Mouse (Mus musculus) hindbrain, embryonic 12.5 days (tissue): Measurements from ENCODE around the gene Hmga1b. TPM values are rescaled to one million over a fixed set of nuclear protein-coding genes. Genes with fewer than 3 reads are reported as not detected.

Experiments
- ATAC-seq: fragments of 200-750 bp; cut with Nextera tagmentation; 2 replicates; pipeline ENCODE4 v1.8.0; 2017; ENCODE audit warnings: moderate TSS enrichment; ENCODE audit not compliant: low FRiP score
- H3K27ac ChIP-seq: fragments of 300-500 bp; sonication (generic); 2 replicates; pipeline ENCODE4 v1.5.1; 2016; ENCODE audit warnings: mild to moderate bottlenecking
- H3K27me3 ChIP-seq: fragments of 300-500 bp; sonication (generic); 2 replicates; pipeline ENCODE4 v1.6.1; 2016; ENCODE audit warnings: mild to moderate bottlenecking
- H3K36me3 ChIP-seq: fragments of 300-500 bp; sonication (generic); 2 replicates; pipeline ENCODE4 v1.6.1; 2016; ENCODE audit warnings: mild to moderate bottlenecking
- H3K4me1 ChIP-seq: fragments of 300-500 bp; sonication (generic); 2 replicates; pipeline ENCODE4 v1.6.1; 2016
- H3K4me2 ChIP-seq: fragments of 300-500 bp; sonication (generic); replicated peaks from 2 replicates; pipeline ENCODE4 v1.6.1; 2016; ENCODE audit warnings: mild to moderate bottlenecking
- H3K4me3 ChIP-seq: fragments of 300-500 bp; sonication (generic); 2 replicates; pipeline ENCODE4 v1.5.1; 2016; ENCODE audit warnings: mild to moderate bottlenecking
- H3K9ac ChIP-seq: fragments of 300-500 bp; sonication (generic); 2 replicates; pipeline ENCODE4 v1.6.1; 2016; ENCODE audit warnings: mild to moderate bottlenecking, moderate library complexity
- H3K9me3 ChIP-seq: fragments of 300-500 bp; sonication (generic); replicated peaks from 2 replicates; pipeline ENCODE4 v1.6.1; 2016; ENCODE audit warnings: mild to moderate bottlenecking
- WGBS: fragments of 180-500 bp; shearing (Covaris S2); methylation state at CpG from one replicate; pipeline ENCODE4 v1.1.7; 2016; 5-methylcytosine and 5-hydroxymethylcytosine counted together
- polyA plus RNA-seq: library from polyadenylated mRNA; unstranded; fragments of >200 nt; fragmentation: Nextera tagmentation; extraction: Ambion mirVana; gene quantifications from 2 replicates; pipeline ENCODE4 v1.2.1, GENCODE M21; 2016

Hmga1b gene
- polyA plus RNA-seq, 1 experiment from 2014 or later: 4.0 TPM

DNA sequence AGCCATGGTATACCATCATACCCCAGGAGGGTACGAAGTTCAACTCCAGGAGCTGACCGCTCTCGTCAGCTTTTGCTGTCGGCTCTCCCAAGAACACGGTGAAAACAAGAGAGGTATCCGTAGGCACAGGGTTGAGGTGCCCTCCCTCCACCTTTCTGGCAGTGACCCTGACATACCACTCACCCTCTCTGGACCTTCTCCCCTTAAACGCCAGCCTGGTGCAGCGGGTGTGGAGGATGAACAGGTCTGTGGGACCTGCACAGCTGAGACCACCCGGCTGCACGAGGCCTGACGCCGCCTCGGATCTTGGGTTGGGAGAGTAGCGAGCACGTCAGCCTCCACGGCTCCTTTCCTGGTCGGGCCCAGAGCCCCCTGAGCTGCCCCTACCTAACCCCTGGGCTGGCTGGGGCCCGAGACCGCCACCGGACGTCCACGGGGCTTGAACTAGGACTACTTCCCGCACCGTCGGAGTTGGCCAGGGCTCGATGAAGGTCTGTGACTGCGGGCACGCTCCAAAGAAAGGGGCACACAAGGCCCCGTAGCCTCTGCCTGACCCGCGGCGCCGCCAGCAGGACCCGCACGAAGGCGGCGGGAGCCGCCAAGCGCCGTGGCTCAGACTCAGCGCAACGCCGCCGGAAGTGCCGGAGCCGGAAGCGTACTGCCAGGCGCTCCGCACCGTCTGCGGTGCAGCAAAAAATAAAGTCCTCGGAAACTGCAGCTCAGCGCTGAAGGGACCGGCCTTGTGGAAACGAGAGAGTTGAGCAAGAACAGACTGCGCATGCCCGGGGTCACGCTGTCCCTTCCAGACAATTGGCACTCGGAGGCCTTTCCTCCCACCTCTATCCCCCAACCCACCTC is 33.4 kb downstream of the Hmga1b start, which contains the start of gene Dus1l:
Dus1l (minus strand) TSS at position 648 of the 858 bp plus-strand sequence.
- H3K9ac ChIP-seq: peak within 1 kb of the TSS; percentile 90

DNA sequence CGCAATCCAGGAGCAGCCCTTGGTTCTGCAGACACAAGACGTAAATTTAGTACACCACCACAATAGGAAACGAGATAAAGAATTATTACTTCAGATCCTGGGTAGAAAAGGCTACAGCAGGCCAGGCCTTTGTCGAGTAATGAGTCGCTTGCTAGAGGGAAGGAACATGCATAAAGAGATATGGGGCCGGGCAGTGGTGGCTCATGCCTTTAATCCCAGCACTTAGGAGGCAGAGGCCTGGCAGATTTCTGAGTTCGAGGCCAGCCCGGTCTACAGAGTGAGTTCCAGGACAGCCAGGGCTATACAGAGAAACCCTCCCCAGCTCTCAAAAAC is 34.0 kb downstream of the Hmga1b start:
- H3K27me3 ChIP-seq: no peaks in the 10 kb centered on the region
- peak; percentile 24 for ATAC-seq
- H3K9ac ChIP-seq: peak overlapping the region; percentile 90
- H3K36me3 ChIP-seq: peaks cover 30% of the 10 kb centered on the region
- WGBS: 27% methylated on average over 8 of the region's 8 CpGs
- H3K4me3 ChIP-seq: peak overlapping the region; percentile 72
- peak overlapping the region; percentile 82 for H3K27ac ChIP-seq
- H3K9me3 ChIP-seq: no peaks in the 10 kb centered on the region
- H3K4me2 ChIP-seq: peak overlapping the region; percentile 39
- H3K4me1 ChIP-seq: peaks cover 11% of the 10 kb centered on the region

More for the DNA sequence above, 33.4 kb downstream of the Hmga1b start, which contains the start of gene Dus1l:
- Histone ChIP-seq H3K4me2 (peak within 1 kb of the TSS; percentile 100), H3K4me3 (peak within 1 kb of the TSS; percentile 72), H3K4me1 (peaks cover 11% of the 10 kb centered on the region), H3K36me3 (peaks cover 36% of the 10 kb centered on the region), H3K9me3 (no peaks in the 10 kb centered on the region), H3K27me3 (no peaks in the 10 kb centered on the region), H3K27ac (peak within 1 kb of the TSS; percentile 82)
- WGBS: 2% methylated on average over 58 of the region's 59 CpGs
- peak; percentile 85 for ATAC-seq

DNA sequence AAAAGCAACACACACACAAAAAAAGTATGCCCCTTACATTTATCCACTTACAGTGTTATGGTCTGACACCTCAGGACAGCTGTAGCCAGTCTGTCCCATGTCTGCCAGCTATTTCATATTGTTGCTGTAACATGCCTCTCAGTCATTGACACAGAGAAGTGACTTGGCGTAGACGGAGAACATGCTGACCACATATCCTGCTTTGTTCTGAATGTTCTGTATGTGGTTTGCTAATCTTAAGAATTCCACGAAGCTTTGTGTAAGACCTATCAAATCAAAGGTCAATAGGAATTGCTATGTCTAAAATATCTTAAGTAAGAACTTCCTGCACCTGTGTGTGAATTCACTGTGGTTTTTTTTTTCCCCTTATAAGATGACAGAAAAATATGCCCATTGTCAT is 35.6 kb downstream of the Hmga1b start:
- Histone ChIP-seq H3K9me3 (no peaks in the 10 kb centered on the region), H3K27ac (no peak overlapping the region), H3K9ac (no peak overlapping the region), H3K4me1 (peaks cover 11% of the 10 kb centered on the region), H3K27me3 (no peaks in the 10 kb centered on the region), H3K4me2 (no peak overlapping the region), H3K36me3 (peaks cover 13% of the 10 kb centered on the region), H3K4me3 (no peak overlapping the region)
- no peak for ATAC-seq
- WGBS: 88% methylated on average over 3 of the region's 3 CpGs

DNA sequence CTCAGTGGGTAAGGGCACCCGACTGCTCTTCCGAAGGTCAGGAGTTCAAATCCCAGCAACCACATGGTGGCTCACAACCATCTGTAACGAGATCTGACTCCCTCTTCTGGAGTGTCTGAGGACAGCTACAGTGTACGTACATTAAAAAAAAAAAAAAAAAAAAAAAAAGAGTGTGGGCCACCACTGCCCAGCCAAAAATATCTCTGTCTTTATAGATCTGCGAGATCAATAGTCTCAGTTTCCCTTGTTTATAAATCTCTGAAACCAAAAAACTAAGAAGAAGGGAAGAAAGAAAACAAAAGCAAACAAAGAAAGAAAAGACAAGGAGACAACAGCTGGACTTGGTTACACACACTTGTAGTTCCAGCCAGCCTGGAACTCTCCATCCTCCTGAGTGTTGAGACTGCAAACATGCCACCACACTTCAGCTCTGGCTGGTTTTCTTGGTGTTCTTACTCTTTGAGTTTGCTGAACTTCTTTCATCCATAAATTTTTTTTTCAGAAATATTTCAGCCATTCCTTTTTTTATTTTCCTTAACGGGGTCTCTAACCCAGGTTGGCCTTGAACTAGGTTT is 36.8 kb downstream of the Hmga1b start:
- Histone ChIP-seq H3K27me3 (no peaks in the 10 kb centered on the region), H3K9me3 (no peaks in the 10 kb centered on the region), H3K4me2 (peak overlapping the region; percentile 18; the same call in 1 of the 2 replicates), H3K27ac (peak overlapping the region; percentile 14; the same call in 1 of the 2 replicates), H3K4me1 (peaks cover 11% of the 10 kb centered on the region), H3K4me3 (no peak overlapping the region), H3K36me3 (peaks cover 3% of the 10 kb centered on the region; the same call in 1 of the 2 replicates), H3K9ac (no peak overlapping the region)
- ATAC-seq: no peak
- 76% methylated on average over 6 of the region's 6 CpGs for WGBS

DNA sequence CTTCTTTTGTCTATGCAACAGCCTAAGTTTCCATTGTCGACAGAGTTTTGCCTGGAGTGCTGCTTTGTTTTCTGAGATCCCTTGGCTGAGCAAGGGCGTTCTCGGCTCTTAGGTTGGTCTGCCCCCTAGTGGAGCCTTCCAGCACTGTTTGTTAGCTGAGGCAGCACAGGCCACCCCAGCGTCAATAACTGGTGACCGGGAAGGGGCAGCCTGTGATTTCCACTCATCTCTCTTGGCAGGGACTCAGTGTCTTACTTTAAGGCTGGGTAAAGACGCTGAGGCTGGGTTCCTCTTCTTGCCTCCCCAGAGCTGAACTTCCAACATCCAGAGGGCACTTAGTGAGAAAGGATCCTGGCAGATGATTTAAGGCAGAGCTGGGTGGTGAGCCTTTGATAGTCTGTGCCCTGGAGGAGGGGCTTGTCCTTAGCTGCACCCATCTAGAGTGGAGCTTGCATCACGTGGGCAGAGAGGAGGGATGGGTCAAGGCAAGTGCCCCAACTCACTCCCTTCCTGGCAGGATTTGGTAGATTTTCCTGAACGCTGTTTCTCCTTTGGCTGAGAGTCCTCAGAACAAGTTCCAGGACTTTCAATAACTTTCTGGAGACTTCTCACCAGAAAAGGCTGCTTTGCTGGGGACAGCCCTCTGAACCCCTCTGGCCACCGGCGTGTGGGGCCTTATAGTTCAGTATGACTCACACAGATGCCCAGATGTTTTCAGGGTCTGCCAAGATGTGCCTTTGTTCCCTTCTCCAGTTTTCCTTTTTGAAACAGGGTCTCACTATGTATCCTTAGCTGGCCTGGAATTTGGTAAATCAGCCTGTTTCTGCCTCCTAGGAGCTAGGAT is 37.7 kb downstream of the Hmga1b start:
- Histone ChIP-seq H3K27ac (peak overlapping the region; percentile 14; the same call in 1 of the 2 replicates), H3K4me2 (peak overlapping the region; percentile 18; the same call in 1 of the 2 replicates), H3K36me3 (peaks cover 2% of the 10 kb centered on the region; the same call in 1 of the 2 replicates), H3K4me1 (peaks cover 6% of the 10 kb centered on the region), H3K4me3 (no peak overlapping the region), H3K9ac (0 out of 2 replicates have a peak overlapping the region, but pooled peaks have one; percentile 9), H3K9me3 (no peaks in the 10 kb centered on the region), H3K27me3 (no peaks in the 10 kb centered on the region)
- WGBS: 14% methylated on average over 10 of the region's 10 CpGs
- peak; percentile 47; the same call in 1 of the 2 replicates for ATAC-seq

DNA sequence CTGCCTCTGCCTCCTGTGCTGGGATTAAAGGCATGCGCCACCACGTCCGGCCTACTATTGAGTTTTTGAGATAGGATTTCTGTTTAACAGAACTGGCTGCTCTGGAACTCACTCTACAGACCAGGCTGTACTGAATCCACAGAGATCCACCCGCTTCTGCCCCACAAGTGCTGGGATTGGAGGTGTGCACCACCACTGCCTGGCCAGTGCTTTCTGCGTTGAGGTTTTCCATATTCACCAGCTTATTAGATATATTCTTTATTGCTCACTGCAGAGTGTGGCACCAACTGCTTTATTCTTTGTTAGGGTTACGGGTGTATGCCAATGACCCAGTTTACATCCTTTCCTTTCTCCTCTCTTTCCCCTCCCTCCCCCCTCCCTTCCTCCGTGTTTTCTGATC is 41.7 kb downstream of the Hmga1b start:
- Histone ChIP-seq H3K9me3 (no peaks in the 10 kb centered on the region), H3K4me1 (no peaks in the 10 kb centered on the region), H3K4me2 (no peak overlapping the region), H3K9ac (no peak overlapping the region), H3K36me3 (peaks cover 42% of the 10 kb centered on the region), H3K27me3 (no peaks in the 10 kb centered on the region), H3K27ac (no peak overlapping the region), H3K4me3 (no peak overlapping the region)
- 81% methylated on average over 7 of the region's 7 CpGs for WGBS
- no peak for ATAC-seq

DNA sequence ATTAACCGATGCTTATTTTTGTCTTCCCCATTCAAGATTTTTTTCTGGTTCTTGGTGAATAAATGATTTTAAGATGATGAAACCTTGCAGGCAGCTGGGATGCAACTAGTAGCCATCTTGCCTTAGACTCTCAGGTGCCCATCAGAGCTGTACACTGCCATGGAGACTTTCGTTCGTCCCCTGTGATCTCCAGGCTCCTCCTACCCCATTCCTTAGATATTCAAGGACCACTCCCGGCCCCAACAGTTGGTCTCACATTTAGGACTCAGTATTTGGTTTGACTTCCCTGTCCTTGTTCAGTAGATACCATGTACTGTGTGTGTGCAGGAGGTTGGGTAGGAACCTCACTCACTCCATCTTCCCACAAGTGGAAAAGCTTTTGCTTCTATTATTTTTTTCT is 42.2 kb downstream of the Hmga1b start:
- WGBS: 82% methylated on average over 4 of the region's 4 CpGs
- H3K27ac ChIP-seq: no peak overlapping the region
- peaks cover 47% of the 10 kb centered on the region for H3K36me3 ChIP-seq
- H3K4me3 ChIP-seq: no peak overlapping the region
- H3K9ac ChIP-seq: no peak overlapping the region
- no peaks in the 10 kb centered on the region for H3K9me3 ChIP-seq
- H3K27me3 ChIP-seq: no peaks in the 10 kb centered on the region
- ATAC-seq: no peak
- no peaks in the 10 kb centered on the region for H3K4me1 ChIP-seq
- H3K4me2 ChIP-seq: no peak overlapping the region

DNA sequence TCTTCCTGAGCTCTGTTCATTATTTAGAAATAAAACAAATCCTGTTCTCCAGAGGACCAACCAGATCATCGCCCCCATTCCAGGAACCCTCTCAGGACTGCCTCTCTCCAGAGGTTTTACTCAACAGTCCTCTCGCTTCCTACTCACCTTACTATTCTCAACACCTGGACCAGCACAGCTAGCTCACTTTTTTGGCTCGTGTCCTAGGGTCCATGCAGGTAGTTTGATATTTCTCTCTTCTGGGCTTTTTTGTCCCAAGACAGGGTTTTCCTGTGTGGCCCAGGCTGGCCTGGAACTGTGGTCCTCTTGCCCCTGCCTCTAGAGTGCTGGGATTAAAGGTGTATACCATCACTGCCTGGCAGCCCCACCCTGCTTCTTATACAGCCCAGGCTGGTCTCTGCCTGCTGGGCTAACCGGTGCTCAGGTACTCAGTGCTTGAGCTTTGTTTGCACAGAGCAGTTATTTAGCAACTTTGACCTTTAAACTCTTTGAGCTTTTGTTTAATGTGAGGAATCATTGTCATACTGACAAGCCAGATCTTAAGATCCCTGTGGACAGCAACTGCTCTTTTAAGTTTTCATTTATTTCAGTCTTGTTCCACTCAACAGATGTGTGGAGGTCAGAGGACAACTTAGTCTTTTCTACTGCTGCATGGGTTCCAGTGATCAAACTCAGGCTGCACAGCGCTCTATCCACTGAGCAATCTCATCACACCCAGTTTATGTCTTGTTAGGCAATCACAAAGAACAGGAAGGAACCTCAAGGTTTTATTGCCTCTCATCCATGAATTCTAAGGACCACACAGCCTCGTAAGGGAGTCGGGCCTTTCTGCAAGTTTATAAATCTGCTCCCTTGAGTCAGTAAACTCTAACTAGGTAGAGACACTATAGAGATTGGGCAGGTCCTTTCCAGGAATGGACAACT is 43.0 kb downstream of the Hmga1b start:
- no peak overlapping the region for H3K9ac ChIP-seq
- no peak overlapping the region for H3K4me3 ChIP-seq
- H3K27ac ChIP-seq: no peak overlapping the region
- no peak overlapping the region for H3K4me2 ChIP-seq
- 88% methylated on average over 7 of the region's 7 CpGs for WGBS
- ATAC-seq: no peak
- peaks cover 56% of the 10 kb centered on the region for H3K36me3 ChIP-seq
- no peaks in the 10 kb centered on the region for H3K9me3 ChIP-seq
- H3K27me3 ChIP-seq: no peaks in the 10 kb centered on the region
- H3K4me1 ChIP-seq: no peaks in the 10 kb centered on the region

DNA sequence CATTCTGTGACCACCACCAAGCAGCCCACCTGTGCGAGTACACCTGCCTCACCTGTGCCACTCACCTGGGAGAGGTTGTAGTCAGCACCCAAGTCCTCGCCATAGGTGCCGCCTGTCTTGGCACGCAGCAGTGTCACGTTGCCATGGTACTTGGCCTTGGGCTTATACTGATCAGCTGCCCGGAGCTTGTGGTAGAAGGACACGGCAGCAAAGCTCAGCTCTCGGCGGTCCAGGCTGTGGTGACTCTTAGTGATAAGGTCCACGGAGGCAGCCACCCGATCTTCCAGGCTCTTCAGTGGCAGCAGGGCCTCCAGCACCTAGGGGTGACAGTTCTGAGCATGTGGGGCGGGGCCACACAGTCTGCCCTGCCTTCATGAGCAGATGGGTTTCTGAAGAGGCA is 45.4 kb downstream of the Hmga1b start:
- Histone ChIP-seq H3K4me2 (no peak overlapping the region), H3K9ac (no peak overlapping the region), H3K4me1 (no peaks in the 10 kb centered on the region), H3K27me3 (no peaks in the 10 kb centered on the region), H3K4me3 (no peak overlapping the region), H3K36me3 (peaks cover 80% of the 10 kb centered on the region), H3K9me3 (no peaks in the 10 kb centered on the region), H3K27ac (no peak overlapping the region)
- WGBS: 96% methylated on average over 12 of the region's 12 CpGs
- ATAC-seq: no peak

DNA sequence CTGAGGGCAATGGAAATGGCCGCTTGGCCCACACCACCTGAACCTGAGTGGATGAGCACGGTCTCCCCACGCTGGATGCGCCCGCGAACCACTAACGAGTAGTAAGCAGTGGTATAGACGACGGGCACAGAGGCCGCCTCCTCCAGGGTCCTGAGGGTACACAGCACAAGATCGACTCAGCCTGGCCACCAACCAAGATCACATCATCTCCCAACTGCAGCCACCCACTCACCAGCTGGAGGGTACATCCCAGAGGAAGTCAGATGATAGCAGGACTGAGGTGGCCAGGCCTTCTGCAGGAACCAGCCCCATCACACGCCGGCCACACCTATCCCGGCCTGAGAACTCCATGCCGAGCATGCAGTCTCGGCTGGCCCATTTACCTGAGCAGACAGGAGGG is 49.5 kb downstream of the Hmga1b start:
- H3K27ac ChIP-seq: no peak overlapping the region
- H3K4me3 ChIP-seq: no peak overlapping the region
- H3K36me3 ChIP-seq: peaks cover 100% of the 10 kb centered on the region
- no peak overlapping the region for H3K4me2 ChIP-seq
- no peaks in the 10 kb centered on the region for H3K4me1 ChIP-seq
- H3K9ac ChIP-seq: no peak overlapping the region
- H3K27me3 ChIP-seq: no peaks in the 10 kb centered on the region
- WGBS: 97% methylated on average over 16 of the region's 16 CpGs
- no peaks in the 10 kb centered on the region for H3K9me3 ChIP-seq
- no peak for ATAC-seq
